Mouse (Mus musculus) hindbrain, postnatal 0 days (tissue): ENCODE measurements around the gene Slc45a3. TPM values are rescaled to one million over a fixed set of nuclear protein-coding genes. Genes with fewer than 3 reads are reported as not detected.

ENCODE experiments used
- ATAC-seq: fragments of 200-750 bp; cut with Nextera tagmentation; 2 replicates; pipeline ENCODE4 v1.8.0; 2017; ENCODE audit warnings: mild to moderate bottlenecking, moderate TSS enrichment, moderate library complexity
- DNase-seq: peaks from one replicate; pipeline ENCODE4 v3.0.0-alpha.2; 2015; ENCODE audit warnings: low spot score
- H3K27ac ChIP-seq: fragments of 300-500 bp; sonication (generic); 2 replicates; pipeline ENCODE4 v1.5.1; 2014; ENCODE audit warnings: mild to moderate bottlenecking
- H3K27me3 ChIP-seq: fragments of 300-500 bp; sonication (generic); 2 replicates; pipeline ENCODE4 v1.6.1; 2014; ENCODE audit warnings: low read length, mixed read lengths; ENCODE audit not compliant: insufficient read depth
- H3K36me3 ChIP-seq: fragments of 300-500 bp; sonication (generic); 2 replicates; pipeline ENCODE4 v1.6.1; 2014; ENCODE audit warnings: low read length, mixed read lengths; ENCODE audit not compliant: insufficient read depth
- H3K4me1 ChIP-seq: fragments of 300-500 bp; sonication (generic); 2 replicates; pipeline ENCODE4 v1.6.1; 2014; ENCODE audit warnings: antibody characterized with exemption, low read length, mixed read lengths; ENCODE audit not compliant: insufficient read depth
- H3K4me2 ChIP-seq: fragments of 300-500 bp; sonication (generic); 2 replicates; pipeline ENCODE4 v1.6.1; 2014; ENCODE audit warnings: low read depth, mild to moderate bottlenecking, low read length, moderate library complexity, mixed read lengths
- H3K4me3 ChIP-seq: fragments of 300-500 bp; sonication (generic); 2 replicates; pipeline ENCODE4 v1.5.1; 2014; ENCODE audit warnings: low read length
- H3K9ac ChIP-seq: fragments of 300-500 bp; sonication (generic); replicated peaks from 2 replicates; pipeline ENCODE4 v1.6.1; 2014; ENCODE audit warnings: mild to moderate bottlenecking, low read length, moderate library complexity, mixed read lengths
- H3K9me3 ChIP-seq: fragments of 300-500 bp; sonication (generic); 2 replicates; pipeline ENCODE4 v1.6.1; 2016; ENCODE audit warnings: low read length, mixed read lengths
- CTCF ChIP-seq: IDR thresholded peaks from 2 replicates; pipeline ENCODE4 v1.5.1; 2016; ENCODE audit warnings: antibody characterized with exemption, control low read depth, low read depth
- WGBS: fragments of 180-500 bp; shearing (Covaris S2); extraction: QIAGEN DNeasy Blood & Tissue Kit; methylation state at CpG from one replicate; pipeline ENCODE4 v1.1.7; 2014; 5-methylcytosine and 5-hydroxymethylcytosine counted together
- polyA plus RNA-seq: library from polyadenylated mRNA; unstranded; fragments of >200 nt; fragmentation: Nextera tagmentation; extraction: Ambion mirVana; gene quantifications from 2 replicates; pipeline ENCODE4 v1.2.1, GENCODE M21; 2015
- total RNA-seq: library from RNA; depleted of rRNA; stranded (reverse); fragments of >200 nt; gene quantifications from 2 replicates; pipeline ENCODE4 v1.2.3, GENCODE M21; 2014

Gene Slc45a3
- total and polyA plus RNA-seq, 2 experiments from 2014 or later = 0.28 to 2.0 TPM

DNA sequence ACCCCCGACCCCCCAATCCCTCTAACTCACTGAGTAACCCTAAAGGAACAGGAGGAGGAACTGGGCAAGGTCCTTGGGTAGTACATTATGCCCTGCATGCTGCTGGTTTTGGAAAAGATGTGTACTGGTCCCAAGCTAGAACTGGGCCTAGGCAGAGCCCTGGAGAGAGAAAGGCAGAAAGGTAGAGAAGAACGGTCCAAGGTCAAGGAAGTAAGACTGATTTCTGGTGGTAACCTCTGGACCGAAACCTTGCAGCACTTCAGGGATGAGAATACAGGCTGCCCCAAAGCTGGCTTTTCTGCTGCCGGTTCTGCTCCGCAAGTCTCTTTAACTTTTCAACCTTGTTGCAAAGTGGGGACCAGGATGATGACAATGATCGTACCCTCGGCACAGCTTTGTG lies 1.8 kb downstream of the Slc45a3 start:
- Histone ChIP-seq H3K4me3 (no peak overlapping the region), H3K36me3 (no peaks in the 10 kb centered on the region), H3K27me3 (0 out of 2 replicates have a peak, but pooled peaks cover 3% of the 10 kb centered on the region), H3K4me2 (no peak overlapping the region), H3K9ac (no peak overlapping the region), H3K9me3 (no peaks in the 10 kb centered on the region), H3K4me1 (peaks cover 6% of the 10 kb centered on the region), H3K27ac (no peak overlapping the region)
- 74% methylated on average over 7 of the region's 7 CpGs for WGBS
- ATAC-seq (no peak), DNase-seq (no peak)
- no peak for TF ChIP-seq CTCF

DNA sequence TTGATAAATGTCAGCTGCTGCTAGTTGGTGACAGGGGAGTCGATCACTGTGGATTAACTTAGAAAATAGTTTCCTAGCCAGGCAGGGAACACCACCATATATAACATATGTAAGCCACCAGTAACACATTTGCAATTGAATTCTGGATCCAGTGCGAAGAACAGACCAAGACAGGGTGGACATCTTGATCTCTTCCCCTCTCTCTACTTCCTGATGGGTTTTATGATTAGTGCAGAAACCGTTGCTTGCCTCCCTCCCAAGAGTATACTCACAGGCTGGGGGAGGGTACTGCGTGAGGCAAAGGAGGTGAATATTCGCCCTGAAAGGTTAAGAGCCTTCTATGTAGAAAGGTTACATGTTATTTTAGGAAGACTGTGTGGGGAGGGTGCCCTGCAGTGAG lies 3.1 kb downstream of the Slc45a3 start:
- Histone ChIP-seq H3K9ac (no peak overlapping the region), H3K4me1 (peaks cover 6% of the 10 kb centered on the region), H3K4me3 (no peak overlapping the region), H3K27me3 (0 out of 2 replicates have a peak, but pooled peaks cover 3% of the 10 kb centered on the region), H3K27ac (no peak overlapping the region), H3K9me3 (no peaks in the 10 kb centered on the region), H3K36me3 (no peaks in the 10 kb centered on the region), H3K4me2 (no peak overlapping the region)
- no peak for ATAC-seq
- WGBS = 41% methylated on average over 5 of the region's 5 CpGs
- TF ChIP-seq CTCF = no peak
- no peak for DNase-seq

DNA sequence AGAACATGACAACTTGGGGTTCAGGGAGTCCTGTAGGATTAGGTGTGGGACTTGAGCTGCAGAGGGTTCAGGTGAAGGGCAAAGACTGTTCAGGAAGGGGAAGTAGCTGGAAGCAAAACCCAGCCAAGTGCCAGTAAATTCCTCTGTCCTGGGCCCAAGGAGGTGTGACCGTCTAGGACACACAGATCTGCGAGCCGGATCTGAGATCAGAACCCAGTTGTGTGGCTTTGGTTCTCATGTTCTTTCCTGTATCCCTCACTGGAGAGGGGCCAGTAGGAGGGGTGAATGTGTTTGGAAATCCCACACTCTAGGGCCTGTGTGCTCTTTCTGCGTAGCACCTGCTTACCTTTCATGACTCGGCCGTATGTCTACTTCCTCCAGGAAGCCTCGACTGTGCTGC lies 4.6 kb downstream of the Slc45a3 start:
- H3K4me1 ChIP-seq = peaks cover 10% of the 10 kb centered on the region
- 0 out of 2 replicates have a peak, but pooled peaks cover 3% of the 10 kb centered on the region for H3K27me3 ChIP-seq
- WGBS = 79% methylated on average over 7 of the region's 7 CpGs
- TF ChIP-seq CTCF = no peak
- no peak overlapping the region for H3K4me3 ChIP-seq
- DNase-seq (no peak), ATAC-seq (no peak)
- no peak overlapping the region for H3K27ac ChIP-seq
- H3K9ac ChIP-seq = no peak overlapping the region
- H3K36me3 ChIP-seq = no peaks in the 10 kb centered on the region
- H3K4me2 ChIP-seq = no peak overlapping the region
- no peaks in the 10 kb centered on the region for H3K9me3 ChIP-seq

DNA sequence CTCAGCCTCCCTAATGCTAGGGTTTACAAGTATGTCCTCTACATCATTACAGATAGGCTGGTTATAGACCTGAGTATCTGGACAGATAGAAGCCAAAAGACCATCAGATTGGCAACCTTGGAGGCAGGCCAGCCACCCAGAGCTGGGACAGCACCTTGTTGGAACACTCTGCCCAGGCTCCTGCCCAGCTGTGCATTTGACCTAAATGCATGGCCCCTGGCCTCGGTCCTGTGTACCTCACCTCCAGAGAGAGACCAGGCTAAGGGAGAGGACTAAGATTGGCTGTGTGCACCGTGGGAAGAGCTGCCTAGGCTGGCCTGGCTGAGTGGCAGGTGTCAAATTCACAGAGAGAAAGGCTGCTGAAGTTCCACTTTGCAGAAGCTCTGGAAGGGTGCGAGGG lies 5.8 kb downstream of the Slc45a3 start:
- DNase-seq (no peak), ATAC-seq (no peak)
- 32% methylated on average over 3 of the region's 3 CpGs for WGBS
- H3K4me2 ChIP-seq = no peak overlapping the region
- H3K9me3 ChIP-seq = no peaks in the 10 kb centered on the region
- H3K4me3 ChIP-seq = no peak overlapping the region
- no peaks in the 10 kb centered on the region for H3K36me3 ChIP-seq
- H3K27ac ChIP-seq = no peak overlapping the region
- H3K9ac ChIP-seq = no peak overlapping the region
- H3K27me3 ChIP-seq = 0 out of 2 replicates have a peak, but pooled peaks cover 3% of the 10 kb centered on the region
- TF ChIP-seq CTCF = no peak
- peaks cover 4% of the 10 kb centered on the region; the same call in 1 of the 2 replicates for H3K4me1 ChIP-seq

DNA sequence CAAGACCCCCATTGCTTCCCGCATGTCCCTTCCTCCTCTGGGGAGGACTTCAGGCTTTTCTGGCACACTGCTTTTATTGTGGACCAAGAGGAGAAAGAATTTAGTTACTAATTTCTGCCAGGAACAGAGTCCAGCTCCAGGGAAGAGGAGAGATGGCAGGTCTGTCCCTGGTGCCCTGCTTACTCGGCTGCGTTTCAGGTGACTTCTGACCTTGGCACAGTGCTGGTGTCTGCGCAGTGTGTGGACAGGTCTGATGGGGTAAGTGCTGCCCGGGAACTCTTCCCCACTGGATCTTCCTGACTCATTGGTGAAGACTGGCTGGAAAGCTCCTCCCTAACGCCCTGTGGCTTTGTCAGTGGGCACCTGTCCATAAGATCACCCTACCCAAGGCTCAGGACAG lies 6.2 kb downstream of the Slc45a3 start:
- 0 out of 2 replicates have a peak, but pooled peaks cover 3% of the 10 kb centered on the region for H3K27me3 ChIP-seq
- TF ChIP-seq CTCF = no peak

DNA sequence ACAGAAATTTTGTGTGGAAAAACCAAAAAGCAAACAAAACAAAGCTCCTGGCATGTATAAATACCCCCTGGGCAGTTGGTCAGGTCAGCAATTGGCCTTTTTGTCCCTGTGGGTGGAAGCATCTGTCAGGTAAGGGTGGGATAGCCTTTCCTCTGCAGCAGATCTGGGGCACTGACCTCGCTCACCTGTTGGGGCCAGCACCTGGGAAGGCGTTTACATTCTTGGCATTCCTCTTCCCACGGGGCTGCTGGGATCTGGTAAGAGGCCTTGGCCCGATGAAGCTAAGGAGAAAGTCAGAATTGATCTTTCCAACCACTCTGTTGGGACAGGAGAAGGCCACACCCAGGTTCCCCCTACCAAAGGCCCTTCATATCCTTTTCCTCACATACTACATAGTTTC lies 7.1 kb downstream of the Slc45a3 start:
- Histone ChIP-seq H3K27ac (no peak overlapping the region), H3K4me1 (0 out of 2 replicates have a peak, but pooled peaks cover 4% of the 10 kb centered on the region), H3K9ac (no peak overlapping the region), H3K4me2 (no peak overlapping the region), H3K27me3 (0 out of 2 replicates have a peak, but pooled peaks cover 3% of the 10 kb centered on the region), H3K4me3 (no peak overlapping the region), H3K36me3 (no peaks in the 10 kb centered on the region), H3K9me3 (no peaks in the 10 kb centered on the region)
- no peak for TF ChIP-seq CTCF
- ATAC-seq = no peak
- WGBS = 65% methylated on average over 4 of the region's 4 CpGs
- no peak for DNase-seq

More for the DNA sequence above, 6.2 kb downstream of the Slc45a3 start:
- ATAC-seq (no peak), DNase-seq (no peak)
- Histone ChIP-seq H3K36me3 (no peaks in the 10 kb centered on the region), H3K4me1 (peaks cover 4% of the 10 kb centered on the region; the same call in 1 of the 2 replicates), H3K9me3 (no peaks in the 10 kb centered on the region), H3K4me2 (no peak overlapping the region), H3K9ac (no peak overlapping the region), H3K4me3 (no peak overlapping the region), H3K27ac (no peak overlapping the region)
- 63% methylated on average over 6 of the region's 6 CpGs for WGBS

DNA sequence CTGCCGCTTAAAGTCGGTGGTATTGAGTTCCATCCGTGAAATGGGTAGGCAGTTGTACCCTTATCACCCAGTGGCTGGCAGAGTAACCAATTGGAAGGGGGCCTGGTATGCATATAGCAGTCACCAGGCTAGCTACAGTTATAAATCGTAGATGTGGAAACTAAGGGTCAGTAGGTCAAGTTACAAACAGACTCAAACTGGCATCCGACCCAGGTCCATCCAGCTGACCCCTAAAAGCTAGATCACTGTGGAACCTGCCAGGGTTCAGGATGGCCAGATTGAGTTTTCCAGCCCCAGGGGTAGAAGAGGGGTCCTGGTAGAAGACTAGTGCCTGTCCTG lies 7.5 kb downstream of the Slc45a3 start:
- Histone ChIP-seq H3K4me1 (0 out of 2 replicates have a peak, but pooled peaks cover 4% of the 10 kb centered on the region), H3K9me3 (no peaks in the 10 kb centered on the region), H3K4me3 (no peak overlapping the region), H3K9ac (no peak overlapping the region), H3K27ac (no peak overlapping the region), H3K36me3 (no peaks in the 10 kb centered on the region), H3K4me2 (no peak overlapping the region), H3K27me3 (0 out of 2 replicates have a peak, but pooled peaks cover 3% of the 10 kb centered on the region)
- DNase-seq (no peak), ATAC-seq (no peak)
- no peak for TF ChIP-seq CTCF
- WGBS = 47% methylated on average over 5 of the region's 5 CpGs
